ENCODE assay signal across 8 mouse cellular contexts in genomic region chr16:57243205-57243857, GRCm38 (mm10). TPM values are rescaled to one million over a fixed set of nuclear protein-coding genes. Genes with fewer than 3 reads are reported as not detected.
A peak's percentile ranks its signal among the peaks of the same experiment; 100 is the strongest.
DNase-seq lines count a peak whose midpoint lies in the region; ATAC-seq lines count a peak whose summit lies in the region.

No protein-coding gene starts in this region.

- 42% methylated on average over 10 of the region's 10 CpGs for WGBS in embryonic facial prominence, embryonic 10.5 days
- WGBS in kidney, embryonic 15.5 days, result 44% methylated on average over 10 of the region's 10 CpGs

- H3K36me3 ChIP-seq in embryonic facial prominence, embryonic 10.5 days (replicated peaks), result no peaks in the 10 kb centered on the region
- no peaks in the 10 kb centered on the region for H3K36me3 ChIP-seq in kidney, embryonic 15.5 days

- H3K4me3 ChIP-seq in embryonic facial prominence, embryonic 10.5 days, result no peak overlapping the region
- H3K4me3 ChIP-seq in kidney, embryonic 15.5 days (replicated peaks), result no peak overlapping the region

- peak; percentile 19 for DNase-seq in ovary, postnatal 36 days (ENCODE audit: low spot score)
- no peak for DNase-seq in ovary, postnatal 10 days (ENCODE audit: low spot score)
- peak; percentile 28 for DNase-seq in embryonic facial prominence, embryonic 10.5 days (ENCODE audit: low spot score)
- DNase-seq in naive thymus-derived CD4-positive, alpha-beta T cell, adult 2 months (ENCODE audit: low read depth), result peak; percentile 66
- no peak for DNase-seq in urinary bladder, adult 18-20 months (ENCODE audit: low spot score in 2 of 2)
- DNase-seq in frontal cortex, postnatal 25 days (ENCODE audit: low spot score in 2 of 2), result no peak
- no peak for DNase-seq in right cerebral cortex, postnatal 10 days (ENCODE audit: low spot score in 2 of 2)

- no peak overlapping the region for H3K9ac ChIP-seq in kidney, embryonic 15.5 days

- no peak overlapping the region for H3K27ac ChIP-seq in embryonic facial prominence, embryonic 10.5 days (replicated peaks)
- H3K27ac ChIP-seq in kidney, embryonic 15.5 days, result no peak overlapping the region

- no peaks in the 10 kb centered on the region for H3K27me3 ChIP-seq in embryonic facial prominence, embryonic 10.5 days (replicated peaks; ENCODE audit: low read depth, poor library complexity, severe bottlenecking)
- H3K27me3 ChIP-seq in kidney, embryonic 15.5 days, result peaks cover 8% of the 10 kb centered on the region; the same call in 1 of the 2 replicates

- peaks cover 6% of the 10 kb centered on the region; the same call in 1 of the 2 replicates for H3K4me1 ChIP-seq in embryonic facial prominence, embryonic 10.5 days
- peaks cover 4% of the 10 kb centered on the region; the same call in 1 of the 2 replicates for H3K4me1 ChIP-seq in kidney, embryonic 15.5 days

- no peaks in the 10 kb centered on the region for H3K9me3 ChIP-seq in embryonic facial prominence, embryonic 10.5 days
- H3K9me3 ChIP-seq in kidney, embryonic 15.5 days (replicated peaks), result no peaks in the 10 kb centered on the region

- 0 out of 2 replicates have a peak overlapping the region, but pooled peaks have one; percentile 7 for H3K4me2 ChIP-seq in kidney, embryonic 15.5 days

- peak; percentile 86 for ATAC-seq in kidney, embryonic 15.5 days (replicated peaks; ENCODE audit: low FRiP score)

RNA-seq across cellular contexts. Expression of gene Tbc1d23, which starts 12.0 kb away (rescaled TPM):
- 20.1 and 20.7 TPM in 2 replicates for polyA plus RNA-seq in embryonic facial prominence, embryonic 10.5 days (2016; fragmentation: Nextera tagmentation; extraction: Ambion mirVana)
- 22.5 and 25.6 TPM in 2 replicates for polyA plus RNA-seq in kidney, embryonic 15.5 days (2015; fragmentation: Nextera tagmentation; extraction: Ambion mirVana)

RNA-seq across cellular contexts. Expression of gene Tmem30c, which starts 49.3 kb away (rescaled TPM):
- 0.06 TPM in 1 of 2 replicates, not detected in the other for polyA plus RNA-seq in embryonic facial prominence, embryonic 10.5 days (2016; fragmentation: Nextera tagmentation; extraction: Ambion mirVana)
- polyA plus RNA-seq in kidney, embryonic 15.5 days (2015; fragmentation: Nextera tagmentation; extraction: Ambion mirVana), result 0.06 and 0.10 TPM in 2 replicates

Comparison
In these comparisons a context has a peak if more than half of its experiments do, and no peak if none do; other contexts are left out.
1. DNase-seq: peak in ovary, postnatal 36 days (single experiment), embryonic facial prominence, embryonic 10.5 days (single experiment) and naive thymus-derived CD4-positive, alpha-beta T cell, adult 2 months (single experiment); none in ovary, postnatal 10 days (single experiment), urinary bladder, adult 18-20 months (0 of 2), frontal cortex, postnatal 25 days (0 of 2) and right cerebral cortex, postnatal 10 days (0 of 2).